Mouse (Mus musculus) left cerebral cortex, postnatal 25 days (tissue): ENCODE results near the gene Ttc33. TPM values are rescaled to one million over a fixed set of nuclear protein-coding genes. Genes with fewer than 3 reads are reported as not detected.

Experiments
- DNase-seq, 2 experiments: peaks; one replicate each; pipeline ENCODE4 v3.0.0; 2022; ENCODE audit warnings: low spot score in 2 of 2, mixed read lengths in 1 of 2
- intact Hi-C: fragments of 180-260 bp; cut with DNase I; formaldehyde crosslinking; loops from one replicate; pipeline ENCODE4 v1.15.1; 2025
- total RNA-seq, 2 experiments: library from RNA; stranded (reverse); gene quantifications; 2 replicates each; pipeline ENCODE4 v1.2.3; 2021

Ttc33 gene
- total RNA-seq, result 10 to 100 TPM; 74.6 to 75.6 TPM

DNA sequence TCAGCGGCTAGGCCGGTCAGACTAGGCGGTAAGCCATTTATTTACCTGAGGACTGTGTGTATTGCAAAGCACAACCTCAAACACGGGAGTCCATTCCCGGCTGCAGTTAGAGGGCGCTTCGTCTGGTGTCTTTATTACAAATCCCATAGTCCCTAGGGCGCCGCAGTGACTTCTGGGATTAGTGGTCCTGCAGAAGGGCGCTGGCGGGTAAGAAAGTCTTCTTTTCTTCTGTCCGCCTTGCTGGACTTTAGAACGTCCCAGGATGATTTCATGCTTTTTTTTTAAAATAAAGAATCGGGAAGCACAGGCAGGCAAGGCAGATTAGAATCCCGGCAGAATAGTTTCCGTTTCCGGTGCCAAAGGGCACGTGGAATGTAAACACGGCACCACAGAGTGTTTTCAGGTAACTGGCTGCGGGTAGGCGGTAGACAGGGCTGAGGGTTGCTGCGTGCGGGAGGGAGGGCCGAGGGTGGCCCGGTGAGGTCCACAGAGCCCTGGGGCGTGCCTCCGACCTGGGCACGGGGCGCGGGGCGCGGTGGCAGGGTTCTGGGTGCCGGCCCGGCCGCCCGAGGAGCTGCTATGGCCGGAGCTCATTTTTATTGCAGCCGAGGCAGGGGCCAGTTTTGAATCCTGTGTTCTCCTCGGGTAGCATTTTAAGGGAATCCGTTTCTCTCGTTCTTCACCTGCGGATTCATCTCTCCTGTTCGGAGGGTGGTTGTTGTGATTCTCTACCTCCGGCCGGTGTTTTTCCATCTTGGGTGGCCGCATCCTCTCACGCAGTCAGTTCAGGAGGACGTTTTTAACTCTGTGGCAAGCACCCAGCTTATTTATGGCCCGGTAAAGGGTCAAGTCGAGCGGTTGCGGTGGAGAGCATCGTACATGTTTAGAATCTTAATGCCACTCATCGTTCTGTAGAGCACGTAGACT is at the start of gene Ttc33:
Gene Ttc33, plus strand, starts transcription at position 160 of the 927 bp plus-strand sequence.
- intact Hi-C loops, result loop anchor here (2.0 to 5.0 kb wide), 3 partner anchors 41 to 1022 kb away; partner anchors contain the start of gene Rpl37
- DNase-seq, result peak; percentile 87

DNA sequence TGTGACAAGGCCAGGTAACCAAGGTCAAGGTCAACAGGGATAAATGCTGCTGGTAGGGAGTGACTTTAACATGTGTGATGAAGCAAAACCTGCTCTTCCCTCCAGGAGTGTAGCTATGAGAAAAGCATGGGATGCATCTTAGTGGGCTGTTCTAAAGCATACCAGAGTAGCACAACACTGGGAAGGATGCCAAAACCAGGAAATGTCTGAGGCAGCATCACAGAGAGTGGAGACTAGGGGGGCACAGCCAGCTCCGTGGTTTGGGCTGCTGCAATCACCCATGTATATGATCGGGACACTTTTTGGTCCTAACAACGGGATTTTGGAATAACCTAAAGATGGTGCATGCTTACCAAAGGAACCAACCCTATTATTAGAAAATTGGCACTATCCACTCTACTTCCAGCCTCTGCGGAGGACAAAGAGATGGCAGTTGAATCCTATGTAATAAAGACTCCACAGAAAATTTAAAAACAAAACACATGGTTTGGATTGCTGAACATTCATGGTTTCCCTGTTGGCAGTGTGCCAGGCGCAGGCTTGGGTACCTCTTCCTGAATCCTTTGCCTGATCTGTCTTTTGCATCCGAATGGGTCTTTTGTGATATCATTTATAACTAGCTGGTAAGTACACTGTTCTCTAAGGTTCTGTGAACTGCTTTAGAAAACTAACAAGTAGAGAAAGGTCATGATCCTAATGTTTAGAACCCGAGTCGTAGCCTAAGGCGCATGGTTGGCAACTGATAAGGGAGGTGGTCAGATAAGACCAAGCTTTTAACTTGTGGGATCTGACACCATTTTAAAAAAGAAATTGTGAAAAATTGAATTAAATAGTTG is 47.1 kb upstream of the Ttc33 start:
- no peak for DNase-seq
- intact Hi-C loops, result no loop called here

DNA sequence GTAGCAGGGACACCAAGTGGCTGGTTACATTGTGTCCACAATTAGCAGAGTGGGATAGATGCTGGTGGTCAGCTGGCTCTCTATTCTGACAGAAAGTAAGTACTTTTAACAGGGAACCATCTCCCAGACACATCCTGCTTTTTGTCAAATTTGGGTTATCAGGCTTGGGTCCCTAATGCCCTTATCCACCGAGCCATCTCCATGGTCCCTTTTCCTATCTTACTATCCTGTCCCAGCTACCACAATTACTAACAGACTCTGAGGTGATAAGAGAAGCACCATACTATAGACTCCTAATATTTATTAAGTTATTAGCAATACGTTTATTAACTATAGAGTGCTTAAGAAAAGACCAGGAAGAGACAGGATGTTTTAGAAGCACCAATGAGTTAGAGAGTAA is 46.0 kb upstream of the Ttc33 start:
- intact Hi-C loops, result no loop called here
- DNase-seq, result no peak

DNA sequence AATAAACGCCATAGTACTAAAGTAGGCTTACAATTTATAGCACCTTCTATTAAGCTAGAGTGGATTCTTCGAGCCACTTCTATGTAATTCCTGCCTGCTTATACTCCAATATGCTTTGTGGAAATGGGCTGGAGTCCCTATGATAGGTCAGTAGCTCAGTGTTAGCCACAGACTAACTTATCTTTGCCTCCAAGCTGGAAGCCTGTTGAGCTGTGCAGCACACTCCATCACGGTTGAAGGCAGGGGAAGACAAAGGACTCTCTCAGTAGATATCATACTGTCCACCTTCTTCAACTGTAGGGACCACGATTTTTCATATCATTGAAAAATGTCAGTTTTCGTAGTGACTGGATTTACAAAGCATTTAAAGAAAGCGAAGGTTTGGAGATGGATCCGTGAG is 45.5 kb upstream of the Ttc33 start:
- DNase-seq, result no peak
- intact Hi-C loops, result no loop called here

DNA sequence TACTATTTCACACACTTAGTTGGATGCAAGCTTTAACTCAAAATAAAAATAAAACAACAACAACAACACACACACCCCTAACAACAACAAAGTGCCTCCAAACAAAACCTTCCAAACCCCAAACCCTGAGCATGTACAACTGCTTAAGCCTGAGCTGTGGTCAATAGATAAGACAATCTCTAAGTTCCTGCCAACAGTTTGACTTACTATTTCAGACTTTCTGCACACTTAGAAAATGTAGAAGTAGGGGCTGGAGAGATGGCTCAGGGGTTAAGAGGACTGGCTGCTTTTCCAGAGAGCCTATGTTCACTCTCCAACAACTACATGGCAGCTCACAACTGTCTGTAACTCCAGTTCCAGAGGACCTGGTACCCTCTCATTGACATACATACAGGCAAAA is 45.0 kb upstream of the Ttc33 start:
- no peak for DNase-seq
- intact Hi-C loops, result no loop called here

DNA sequence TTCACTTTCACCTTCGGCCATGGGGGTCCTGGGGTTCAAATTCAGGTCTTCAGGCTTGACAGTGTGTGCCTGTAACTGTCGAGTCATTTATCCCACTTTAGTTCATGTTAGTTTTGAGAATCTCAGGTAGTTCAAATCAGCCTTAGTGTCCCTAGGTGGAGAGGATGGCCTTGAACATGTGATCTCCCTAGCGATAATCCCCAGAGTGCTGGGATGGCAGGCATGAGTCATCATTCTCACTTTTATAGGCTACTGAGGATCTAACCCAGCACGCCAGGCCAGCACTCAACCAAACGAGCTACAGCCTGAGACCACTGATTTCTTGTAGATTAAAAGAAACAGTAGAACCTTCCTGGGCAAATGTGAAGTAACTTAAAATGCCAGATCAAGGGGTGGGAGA is 43.3 kb upstream of the Ttc33 start:
- no peak for DNase-seq
- intact Hi-C loops, result loop anchor here (2.0 kb wide), 1 partner anchor 25 kb away; the partner anchor contains the start of gene Rpl37

DNA sequence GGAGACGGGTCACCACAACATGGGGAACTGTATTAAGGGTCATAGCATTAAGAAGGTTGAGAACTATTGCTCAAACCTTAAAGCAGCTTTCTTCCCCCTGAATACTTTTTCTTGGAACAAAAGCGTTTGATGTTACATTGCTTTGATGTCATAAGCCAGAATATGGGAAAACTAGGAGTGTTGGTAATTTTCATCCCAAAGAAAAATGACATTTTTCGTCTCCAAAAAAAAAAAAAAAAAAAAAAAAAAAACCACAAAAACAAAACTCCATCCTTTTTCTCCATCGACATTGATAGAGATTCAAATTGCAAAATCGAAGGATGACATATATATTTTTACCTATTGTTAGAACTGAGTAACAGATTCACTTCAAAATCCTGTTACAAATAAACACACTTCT is 42.6 kb upstream of the Ttc33 start:
- DNase-seq, result no peak
- intact Hi-C loops, result loop anchor here (2.0 kb wide), 1 partner anchor 26 kb away; the partner anchor contains the start of gene Rpl37

DNA sequence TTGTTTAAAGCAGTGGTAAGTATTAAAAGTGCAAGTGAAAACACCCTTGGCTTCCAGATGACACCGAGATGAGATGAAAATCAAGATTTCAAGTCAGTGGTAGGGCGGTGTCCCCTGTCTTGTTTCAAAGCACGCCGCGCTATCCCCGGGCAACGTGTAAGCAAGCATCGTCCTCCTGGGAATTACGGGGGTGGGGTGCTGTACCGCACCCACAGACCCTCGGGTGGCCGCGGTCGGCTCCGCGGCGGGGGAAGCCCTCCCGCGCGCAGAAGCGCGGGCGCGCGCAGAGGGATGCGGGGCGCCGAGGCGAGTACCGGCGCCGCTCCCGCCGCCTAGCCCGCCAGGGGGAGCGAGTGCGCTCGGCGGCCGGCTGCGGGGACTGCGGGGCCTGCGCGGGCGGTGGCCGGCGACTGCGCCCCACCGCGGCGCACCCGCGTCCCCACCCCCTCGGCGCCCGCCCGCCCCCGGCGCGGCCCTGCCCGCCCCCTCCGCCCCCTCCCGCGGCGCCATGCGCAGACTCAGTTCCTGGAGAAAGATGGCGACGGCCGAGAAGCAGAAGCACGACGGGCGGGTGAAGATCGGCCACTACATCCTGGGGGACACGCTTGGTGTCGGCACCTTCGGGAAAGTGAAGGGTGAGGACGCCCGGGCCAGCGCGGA is 41.8 kb upstream of the Ttc33 start, which contains the start of gene Prkaa1:
Gene Prkaa1, plus strand, starts transcription at position 501 of the 660 bp plus-strand sequence.
- intact Hi-C loops, result loop anchor here (2.0 kb wide), 2 partner anchors 27 to 41 kb away; partner anchors contain the start of genes Rpl37 and Ttc33

DNA sequence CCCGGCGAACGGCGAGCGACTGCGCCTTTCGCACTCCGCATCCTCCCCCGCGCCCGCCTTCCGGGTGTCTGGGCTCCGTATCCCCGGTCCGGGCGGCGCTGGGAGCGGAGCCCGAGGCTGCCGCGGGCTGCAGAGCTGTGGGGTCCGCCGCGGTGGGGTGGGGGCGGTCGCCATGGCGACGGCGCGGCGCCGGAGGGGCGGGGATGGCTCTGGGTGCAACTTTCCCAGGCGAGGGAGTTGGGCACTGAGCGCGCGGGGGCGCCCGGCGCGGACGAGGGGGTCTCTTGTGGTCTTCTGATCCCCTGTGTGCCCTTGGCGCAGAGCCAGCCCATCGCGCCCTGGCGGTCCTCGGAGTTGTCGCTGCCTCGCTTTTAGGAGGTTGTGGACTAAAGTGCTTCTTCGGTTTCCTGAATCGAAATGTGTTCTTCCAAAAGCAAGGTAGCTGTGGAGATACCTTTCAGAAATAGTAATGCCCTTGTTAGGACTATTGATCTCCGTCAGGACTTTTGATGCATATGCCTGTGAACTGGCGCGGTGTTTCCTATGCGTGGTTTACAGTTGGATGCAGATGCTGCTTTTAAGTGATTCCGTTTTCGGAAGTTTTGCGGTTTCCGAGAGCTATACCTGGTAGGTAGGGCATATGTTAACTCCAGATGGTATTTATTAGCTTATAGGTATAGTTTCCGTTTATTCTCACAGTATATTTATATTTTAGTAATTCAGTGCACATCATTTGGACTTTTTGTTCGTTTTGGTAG is 41.1 kb upstream of the Ttc33 start:
- peak; percentile 69 to 78 for DNase-seq
- intact Hi-C loops, result loop anchor here (2.0 kb wide), 1 partner anchor 41 kb away; the partner anchor contains the start of gene Ttc33

More for the DNA sequence above, 41.8 kb upstream of the Ttc33 start, which contains the start of gene Prkaa1:
- DNase-seq, result peak; percentile 49 to 74

DNA sequence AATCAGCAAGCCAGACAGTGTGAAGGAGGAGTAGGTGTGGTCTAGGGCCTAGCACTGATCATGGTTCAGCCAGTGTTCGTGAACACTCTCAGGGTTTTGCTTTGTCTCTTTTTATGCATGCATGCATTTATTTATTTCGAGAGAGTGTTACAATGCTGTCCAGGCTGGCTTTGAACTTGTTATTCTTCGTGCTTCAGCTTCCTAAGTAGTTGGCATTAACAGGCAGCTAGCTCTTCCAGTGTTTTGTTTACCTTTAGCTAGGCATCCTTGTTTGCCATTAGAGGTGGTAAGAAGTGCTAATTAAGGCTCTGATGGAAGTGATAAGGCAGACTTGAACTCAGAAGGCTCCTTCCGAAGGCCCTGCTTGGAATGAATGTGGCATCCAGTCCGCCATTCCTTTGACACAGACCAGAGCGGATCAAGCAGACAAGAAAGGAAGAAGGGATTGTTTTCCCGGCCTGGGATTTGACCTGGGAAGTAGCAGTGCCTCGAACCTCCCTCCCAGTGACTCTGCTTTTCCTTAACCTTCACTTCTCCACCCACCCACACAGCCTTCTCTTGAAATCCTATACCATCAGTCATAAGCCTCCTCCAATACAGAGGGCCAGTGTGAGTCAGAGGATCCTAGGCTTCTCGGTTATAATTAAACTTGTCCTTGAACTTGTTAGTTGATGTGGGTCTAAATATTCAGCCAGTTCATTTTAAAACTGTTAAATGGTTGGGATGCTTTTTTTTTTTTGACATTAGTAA is 40.0 kb upstream of the Ttc33 start:
- intact Hi-C loops, result loop anchor here (2.0 kb wide), 1 partner anchor 39 kb away; the partner anchor contains the start of gene Ttc33
- peak in 1 of 2 experiments; percentile 10 for DNase-seq

DNA sequence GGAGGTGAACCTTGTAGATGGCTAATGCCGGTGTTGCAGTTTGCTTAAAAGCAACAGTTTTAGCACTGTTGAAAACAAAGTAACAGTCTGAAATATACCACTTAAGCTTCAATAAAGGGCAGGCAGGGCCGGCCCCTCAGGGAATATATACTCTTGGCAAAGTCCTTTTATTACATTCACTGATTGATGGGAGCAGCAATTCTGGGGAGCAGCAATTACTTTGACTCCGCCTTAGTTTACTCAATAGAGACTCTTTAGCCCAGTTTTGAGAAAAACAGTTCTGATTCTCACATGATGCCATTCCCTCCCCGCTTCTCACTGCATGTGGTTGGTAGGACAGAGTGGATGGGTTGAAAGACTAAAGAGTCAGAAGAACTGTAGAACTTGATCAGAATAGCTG is 36.1 kb upstream of the Ttc33 start:
- DNase-seq, result no peak
- intact Hi-C loops, result no loop called here

DNA sequence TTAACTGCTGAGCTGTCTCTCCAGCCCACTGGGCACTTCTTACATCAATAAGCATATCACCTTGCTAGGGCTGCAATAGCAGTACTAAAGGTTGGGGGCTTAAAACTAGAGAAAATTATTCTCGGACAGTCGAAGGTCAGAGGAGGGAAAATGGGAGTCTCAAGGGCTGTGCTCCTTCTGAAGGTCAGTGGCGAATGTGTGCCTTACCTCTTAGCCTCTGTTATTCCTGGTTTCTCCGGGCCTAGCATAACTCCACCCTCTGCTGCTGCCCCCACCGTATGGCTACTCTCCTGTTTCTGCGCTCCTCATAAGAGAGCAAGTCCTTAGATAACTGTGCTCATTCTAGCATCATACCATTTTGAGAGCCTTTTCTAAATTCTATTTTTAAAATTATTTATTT is 33.2 kb upstream of the Ttc33 start:
- no peak for DNase-seq
- intact Hi-C loops, result no loop called here

DNA sequence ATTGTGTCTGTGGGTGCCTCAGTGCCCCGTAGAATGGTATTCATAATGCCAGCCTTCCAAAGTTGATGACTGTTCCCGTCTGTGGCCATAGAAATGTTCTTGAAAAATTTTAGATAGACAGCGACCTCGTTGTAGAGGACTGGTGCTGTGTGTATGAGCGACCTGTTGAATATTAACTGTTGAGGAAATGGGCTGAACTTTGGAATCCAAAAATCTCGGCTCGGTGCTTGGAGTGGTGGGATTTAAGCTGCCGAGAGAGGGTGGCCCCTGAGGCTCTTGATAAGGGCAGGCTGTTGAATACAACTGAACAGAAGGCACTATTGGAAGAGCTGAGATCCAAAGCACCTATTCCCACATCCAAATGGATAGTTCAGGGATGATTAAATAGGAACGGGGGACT is 30.7 kb upstream of the Ttc33 start:
- DNase-seq, result no peak
- intact Hi-C loops, result no loop called here

DNA sequence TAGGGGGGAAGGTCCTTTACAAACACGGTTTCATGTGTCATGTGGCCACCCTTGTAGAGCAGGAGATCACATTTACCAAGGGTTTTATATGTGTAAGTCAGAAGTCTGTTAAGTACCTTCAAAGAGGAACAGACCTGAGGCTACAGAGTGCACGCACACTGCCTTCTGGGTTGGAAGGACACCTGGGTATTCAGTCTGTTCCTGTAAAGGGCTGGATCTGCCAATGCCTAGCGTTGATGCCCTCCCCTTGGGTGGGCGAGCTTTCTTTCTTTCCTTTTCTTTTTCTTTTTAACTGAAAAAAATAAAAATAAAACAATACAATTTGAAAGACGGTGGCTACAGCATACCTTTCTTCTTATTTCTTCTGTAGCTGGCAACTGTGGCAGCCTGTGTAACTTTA is 30.2 kb upstream of the Ttc33 start:
- intact Hi-C loops, result no loop called here
- DNase-seq, result no peak

DNA sequence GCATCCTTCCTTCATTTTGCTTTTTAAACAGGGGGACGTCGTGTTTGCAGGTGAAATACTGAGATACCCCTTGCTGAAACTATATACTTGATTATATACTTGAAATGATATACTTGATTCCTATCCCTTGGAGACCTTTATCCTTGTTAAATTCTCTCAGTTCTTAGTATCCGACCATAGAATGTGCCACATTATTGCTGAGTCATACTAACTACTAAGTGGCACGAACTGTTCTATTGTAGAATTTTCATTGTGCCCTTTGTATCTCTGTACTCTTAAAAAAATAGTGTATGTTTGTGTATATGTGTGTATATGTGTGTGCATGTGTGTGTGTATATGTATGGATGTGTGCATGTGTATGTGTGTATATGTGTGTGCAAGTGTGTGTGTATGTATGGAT is 29.0 kb upstream of the Ttc33 start:
- no peak for DNase-seq
- intact Hi-C loops, result no loop called here

DNA sequence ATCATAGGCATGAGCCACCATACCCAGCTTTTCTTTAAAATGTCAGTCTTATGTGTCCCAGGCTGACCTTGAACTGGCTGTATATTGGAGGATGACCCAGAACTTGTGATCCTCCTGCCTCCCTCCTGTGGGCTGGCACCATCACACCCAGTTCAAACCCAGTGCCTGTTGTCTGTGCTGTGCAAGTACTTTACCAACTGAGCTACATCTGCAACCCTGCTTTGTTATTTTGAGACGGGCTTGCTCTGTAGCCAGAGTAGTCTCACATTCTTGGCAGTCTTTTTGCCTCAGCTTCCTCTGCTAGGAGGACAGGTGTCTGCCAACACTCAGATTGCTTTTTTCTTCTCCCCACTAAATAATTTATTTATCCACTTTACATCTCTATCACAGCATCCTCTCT is 27.9 kb upstream of the Ttc33 start:
- intact Hi-C loops, result no loop called here
- DNase-seq, result peak in 1 of 2 experiments; percentile 21

DNA sequence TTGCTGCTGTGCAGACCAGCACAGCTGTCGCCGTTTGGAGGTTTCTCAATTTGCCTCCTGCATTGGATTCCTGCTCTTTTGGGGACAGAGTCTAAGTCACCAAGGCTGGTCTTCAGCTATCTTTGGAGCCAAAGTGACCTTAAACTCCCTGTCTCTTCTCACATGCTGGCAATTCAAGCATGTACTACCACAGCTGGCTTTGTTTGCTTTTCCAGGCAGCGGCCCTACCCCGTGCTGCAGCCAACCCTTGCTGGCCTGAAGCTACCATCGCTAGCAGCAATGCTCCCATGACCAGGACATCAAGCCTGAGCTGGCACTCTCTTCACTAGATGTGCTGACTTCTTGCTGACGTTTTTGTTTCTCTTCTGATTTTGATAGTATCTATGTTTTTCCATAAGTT is 26.5 kb upstream of the Ttc33 start:
- intact Hi-C loops, result no loop called here
- DNase-seq, result no peak

DNA sequence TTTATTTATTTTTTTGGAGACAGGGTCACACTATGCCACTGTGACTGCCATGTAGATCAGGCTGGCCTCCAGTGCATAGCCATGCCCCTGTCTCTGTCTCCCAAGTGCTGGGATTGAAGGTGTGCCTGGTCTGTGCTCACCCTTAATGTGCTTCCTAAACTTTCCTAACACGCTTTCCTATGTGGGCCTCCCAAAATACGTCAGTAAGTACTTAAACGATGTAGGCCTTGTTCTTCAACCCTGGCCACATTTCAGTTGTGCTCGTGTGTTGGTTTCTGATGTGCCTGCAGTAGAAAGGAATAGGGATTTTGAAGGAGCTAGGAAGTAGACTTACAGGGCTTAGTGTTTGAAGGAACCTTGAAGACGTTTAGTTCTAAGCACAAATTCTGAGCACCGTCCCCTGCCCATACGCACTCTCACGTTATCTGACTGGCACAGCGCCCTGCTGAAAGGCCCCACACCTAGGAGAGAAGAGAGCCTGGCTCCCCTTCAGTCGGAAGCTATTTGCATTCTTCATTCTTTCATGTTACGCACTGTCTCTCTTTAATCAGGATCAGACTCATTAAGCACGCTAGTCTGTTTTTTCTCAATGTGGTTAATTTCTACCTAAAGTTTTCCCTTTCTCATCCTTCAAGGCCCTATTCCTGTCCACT is 20.1 kb upstream of the Ttc33 start:
- intact Hi-C loops, result no loop called here

More for the DNA sequence above, 20.1 kb upstream of the Ttc33 start:
- DNase-seq, result no peak
